Mouse (Mus musculus) lung, postnatal 0 days (tissue): ENCODE results near the gene Lrrn2. TPM values are rescaled to one million over a fixed set of nuclear protein-coding genes. Genes with fewer than 3 reads are reported as not detected.
A peak's percentile ranks its signal among the peaks of the same experiment; 100 is the strongest.

ENCODE experiments used
- ATAC-seq: fragments of 200-750 bp; cut with Nextera tagmentation; 2 replicates; pipeline ENCODE4 v1.8.0; 2017; ENCODE audit warnings: moderate library complexity
- DNase-seq: peaks from one replicate; pipeline ENCODE4 v3.0.0-alpha.2; 2016; ENCODE audit warnings: low spot score
- H3K27ac ChIP-seq: fragments of 300-500 bp; sonication (generic); 2 replicates; pipeline ENCODE4 v1.5.1; 2014; ENCODE audit warnings: antibody characterized with exemption, mild to moderate bottlenecking, low read length, mixed read lengths
- H3K27me3 ChIP-seq: fragments of 300-500 bp; sonication (generic); replicated peaks from 2 replicates; pipeline ENCODE4 v1.6.1; 2014; ENCODE audit warnings: low read length, mixed read lengths; ENCODE audit not compliant: insufficient read depth
- H3K36me3 ChIP-seq: fragments of 300-500 bp; sonication (generic); 2 replicates; pipeline ENCODE4 v1.6.1; 2014; ENCODE audit warnings: low read length, mixed read lengths; ENCODE audit not compliant: insufficient read depth
- H3K4me1 ChIP-seq: fragments of 300-500 bp; sonication (generic); 2 replicates; pipeline ENCODE4 v1.6.1; 2014; ENCODE audit warnings: antibody characterized with exemption, low read depth, low read length, mixed read lengths; ENCODE audit not compliant: insufficient read depth
- H3K4me2 ChIP-seq: fragments of 300-500 bp; sonication (generic); replicated peaks from 2 replicates; pipeline ENCODE4 v1.6.1; 2014; ENCODE audit warnings: low read depth, mild to moderate bottlenecking, low read length, moderate library complexity, mixed read lengths
- H3K4me3 ChIP-seq: fragments of 300-500 bp; sonication (generic); 2 replicates; pipeline ENCODE4 v1.5.1; 2014; ENCODE audit warnings: low read depth, low read length
- H3K9ac ChIP-seq: fragments of 300-500 bp; sonication (generic); replicated peaks from 2 replicates; pipeline ENCODE4 v1.6.1; 2014; ENCODE audit warnings: low read depth, mild to moderate bottlenecking
- H3K9me3 ChIP-seq: fragments of 300-500 bp; sonication (generic); 2 replicates; pipeline ENCODE4 v1.6.1; 2016; ENCODE audit warnings: low read length, mixed read lengths
- CTCF ChIP-seq: IDR thresholded peaks from 2 replicates; pipeline ENCODE4 v1.5.1; 2016; ENCODE audit warnings: antibody characterized with exemption, mild to moderate bottlenecking
- EP300 ChIP-seq: IDR thresholded peaks from 2 replicates; pipeline ENCODE4 v1.6.1; 2016; ENCODE audit warnings: antibody characterized with exemption, mild to moderate bottlenecking, control low read depth
- WGBS: fragments of 180-500 bp; shearing (Covaris S2); extraction: QIAGEN DNeasy Blood & Tissue Kit; methylation state at CpG from one replicate; pipeline ENCODE4 v1.1.7; 2014; 5-methylcytosine and 5-hydroxymethylcytosine counted together
- polyA plus RNA-seq: library from polyadenylated mRNA; unstranded; fragments of >200 nt; fragmentation: Nextera tagmentation; extraction: Ambion mirVana; gene quantifications from 2 replicates; pipeline ENCODE4 v1.2.1, GENCODE M21; 2015

Lrrn2 gene
- polyA plus RNA-seq, result 0.63 and 0.67 TPM in 2 replicates

DNA sequence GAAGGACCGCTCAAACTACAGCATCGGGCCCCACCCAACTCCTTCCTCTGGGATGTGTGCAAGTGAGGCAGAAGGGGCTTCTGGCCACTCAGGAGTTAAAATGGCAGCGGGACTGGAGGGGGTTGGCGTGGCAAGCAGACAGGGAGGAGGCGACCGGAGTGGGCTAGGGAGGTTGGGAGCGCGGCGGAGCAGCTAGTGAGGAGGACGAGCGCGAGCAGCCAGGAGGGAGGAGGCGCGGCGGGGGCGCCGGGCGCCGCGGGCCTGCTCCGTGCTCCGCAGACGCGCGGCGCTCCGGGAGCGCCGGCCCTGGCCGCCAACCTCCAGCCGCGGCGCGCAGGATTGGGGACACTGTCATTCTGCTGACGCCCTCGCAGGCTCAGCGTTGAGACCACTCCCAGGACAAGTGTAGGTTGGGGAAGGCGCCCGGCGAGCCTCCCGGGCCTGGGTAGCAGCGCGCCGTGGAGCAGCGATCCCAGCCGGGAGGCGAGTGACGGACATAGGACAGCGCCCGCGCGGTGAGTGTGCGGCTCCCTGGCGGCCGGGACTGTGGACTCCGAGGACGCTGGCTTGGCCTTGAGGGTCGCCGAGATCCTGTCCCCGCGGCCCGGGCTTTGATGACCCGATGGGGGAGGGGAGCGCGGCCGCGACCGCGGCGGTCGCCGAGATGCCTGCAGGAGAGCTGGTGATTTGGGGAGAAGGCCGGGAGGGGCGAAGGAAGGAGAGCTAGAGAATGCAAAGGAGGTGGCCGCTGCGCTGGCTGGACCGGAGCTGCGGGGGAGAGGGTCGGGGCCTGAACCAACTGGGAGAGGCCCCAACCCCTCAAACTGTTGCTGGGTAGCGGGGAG lies at the start of gene Lrrn2:
Gene Lrrn2 (plus strand): TSS at position 113 of the 845 bp plus-strand sequence.
- DNase-seq (peak; percentile 45), ATAC-seq (peak; percentile 56)
- TF ChIP-seq EP300 (no peak), CTCF (no peak)
- H3K9ac ChIP-seq, result no peak within 1 kb of the TSS
- H3K27me3 ChIP-seq, result peaks cover 37% of the 10 kb centered on the region
- H3K9me3 ChIP-seq, result no peaks in the 10 kb centered on the region
- H3K4me3 ChIP-seq, result peak within 1 kb of the TSS; percentile 42
- H3K36me3 ChIP-seq, result no peaks in the 10 kb centered on the region
- no peak within 1 kb of the TSS for H3K27ac ChIP-seq
- WGBS, result 1% methylated on average over 60 of the region's 80 CpGs
- H3K4me1 ChIP-seq, result peaks cover 4% of the 10 kb centered on the region; the same call in 1 of the 2 replicates
- peak within 1 kb of the TSS; percentile 86 for H3K4me2 ChIP-seq

DNA sequence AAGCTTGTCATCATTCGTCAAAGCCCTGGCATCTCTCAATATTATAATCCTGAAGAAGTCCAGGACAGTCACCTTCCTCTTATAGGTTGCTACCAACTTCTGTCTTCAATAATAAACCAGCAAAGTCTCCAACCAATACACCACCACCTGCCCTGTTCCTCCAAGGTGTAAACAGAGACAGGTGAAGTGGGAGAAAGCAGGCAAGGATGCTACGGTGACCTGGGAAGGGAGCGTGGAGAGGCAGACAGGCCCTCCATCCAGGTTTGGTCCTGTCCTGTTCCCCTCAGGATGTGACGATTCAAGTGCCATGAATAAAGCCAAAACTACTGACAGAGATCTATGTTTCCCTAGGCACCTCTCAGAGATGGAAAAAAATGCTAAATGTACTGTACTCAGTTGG lies 48.1 kb upstream of the Lrrn2 start:
- no peak for DNase-seq
- Histone ChIP-seq H3K4me2 (no peak overlapping the region), H3K4me1 (no peaks in the 10 kb centered on the region), H3K36me3 (no peaks in the 10 kb centered on the region), H3K9me3 (no peaks in the 10 kb centered on the region), H3K9ac (no peak overlapping the region), H3K27me3 (no peaks in the 10 kb centered on the region), H3K4me3 (no peak overlapping the region), H3K27ac (no peak overlapping the region)
- no peak for ATAC-seq
- TF ChIP-seq CTCF, result no peak
- no peak for TF ChIP-seq EP300
- 78% methylated on average over 4 of the region's 4 CpGs for WGBS

- H3K36me3 ChIP-seq, result no peaks in the 10 kb centered on the region
- H3K4me2 ChIP-seq, result no peak overlapping the region
- no peak overlapping the region for H3K27ac ChIP-seq
- TF ChIP-seq CTCF (no peak), EP300 (no peak)
- no peak overlapping the region for H3K4me3 ChIP-seq
- H3K4me1 ChIP-seq, result no peaks in the 10 kb centered on the region
- no peaks in the 10 kb centered on the region for H3K9me3 ChIP-seq
- H3K27me3 ChIP-seq, result no peaks in the 10 kb centered on the region
- ATAC-seq (no peak), DNase-seq (no peak)
- 46% methylated on average over 8 of the region's 8 CpGs for WGBS
- no peak overlapping the region for H3K9ac ChIP-seq
Measured at GRCm38 (mm10) chr1:132834037-132834436, 46.0 kb upstream of the Lrrn2 start.

DNA sequence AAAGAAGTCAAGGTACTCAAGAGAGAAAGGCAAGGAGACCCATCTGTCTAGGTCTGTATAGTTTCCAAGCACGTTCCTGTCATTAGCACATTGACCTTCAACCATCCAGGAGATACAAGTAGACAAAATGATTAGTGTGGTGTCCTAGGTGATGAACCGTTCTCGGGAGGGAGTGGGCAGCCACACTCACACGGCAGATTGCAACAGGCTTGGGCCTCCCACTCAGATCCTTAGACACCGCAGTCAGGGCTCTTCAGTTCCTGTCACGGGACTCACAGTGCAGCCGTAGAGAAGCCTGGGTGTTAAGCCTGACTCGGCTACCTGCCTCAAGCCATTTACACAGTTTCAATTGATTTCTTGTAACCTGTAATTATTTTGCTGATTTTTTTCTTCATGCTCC lies 43.2 kb upstream of the Lrrn2 start:
- ATAC-seq (no peak), DNase-seq (no peak)
- no peaks in the 10 kb centered on the region for H3K36me3 ChIP-seq
- H3K4me2 ChIP-seq, result no peak overlapping the region
- TF ChIP-seq CTCF (no peak), EP300 (no peak)
- no peaks in the 10 kb centered on the region for H3K27me3 ChIP-seq
- H3K4me3 ChIP-seq, result no peak overlapping the region
- H3K9me3 ChIP-seq, result no peaks in the 10 kb centered on the region
- no peaks in the 10 kb centered on the region for H3K4me1 ChIP-seq
- H3K27ac ChIP-seq, result no peak overlapping the region
- 62% methylated on average over 8 of the region's 8 CpGs for WGBS
- H3K9ac ChIP-seq, result no peak overlapping the region

DNA sequence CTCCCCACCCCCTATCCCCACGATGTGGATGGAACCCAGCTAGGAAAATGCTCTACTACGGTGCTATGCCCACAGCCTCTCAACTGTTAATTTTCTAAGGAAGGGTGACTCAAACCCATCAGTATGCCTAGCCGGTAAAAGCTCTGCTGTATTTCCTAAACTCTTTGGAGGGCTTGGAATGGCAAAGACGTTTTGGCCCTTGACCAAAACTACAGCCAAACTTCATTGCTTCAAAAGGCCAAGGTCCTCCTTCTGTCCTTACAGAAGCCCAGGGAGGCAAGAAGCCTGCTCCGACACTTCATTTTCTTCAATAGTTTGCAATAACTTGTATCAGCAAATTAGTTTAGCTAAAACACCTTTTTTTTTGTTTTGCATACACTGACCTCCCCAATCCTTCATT lies 42.4 kb upstream of the Lrrn2 start:
- DNase-seq, result no peak
- WGBS, result 48% methylated on average over 5 of the region's 5 CpGs
- Histone ChIP-seq H3K4me2 (no peak overlapping the region), H3K27ac (no peak overlapping the region), H3K9me3 (no peaks in the 10 kb centered on the region), H3K4me1 (no peaks in the 10 kb centered on the region), H3K27me3 (no peaks in the 10 kb centered on the region), H3K4me3 (no peak overlapping the region), H3K9ac (no peak overlapping the region), H3K36me3 (no peaks in the 10 kb centered on the region)
- no peak for ATAC-seq
- no peak for TF ChIP-seq EP300
- TF ChIP-seq CTCF, result no peak

GRCm38 (mm10) chr1:132838371-132838770 lies 41.7 kb upstream of the Lrrn2 start:
- Histone ChIP-seq H3K4me3 (no peak overlapping the region), H3K27me3 (no peaks in the 10 kb centered on the region), H3K27ac (no peak overlapping the region), H3K4me1 (no peaks in the 10 kb centered on the region), H3K36me3 (no peaks in the 10 kb centered on the region), H3K9me3 (no peaks in the 10 kb centered on the region), H3K4me2 (no peak overlapping the region), H3K9ac (no peak overlapping the region)
- DNase-seq (peak; percentile 63), ATAC-seq (peak; percentile 68)
- TF ChIP-seq CTCF, result no peak
- no peak for TF ChIP-seq EP300
- WGBS, result 50% methylated on average over 1 of the region's 1 CpGs
